Mouse (Mus musculus) gastrocnemius, postnatal 36 days (tissue): Measurements from ENCODE around the gene Cbfb. TPM values are rescaled to one million over a fixed set of nuclear protein-coding genes. Genes with fewer than 3 reads are reported as not detected.

Experiments used
- DNase-seq, 2 experiments: peaks; one replicate each; pipeline ENCODE4 v3.0.0; 2022
- intact Hi-C: fragments of 180-260 bp; cut with DNase I; formaldehyde crosslinking; loops from one replicate; pipeline ENCODE4 v1.15.1; 2025
- long read RNA-seq, 2 experiments: library from polyadenylated mRNA; stranded (forward); transcript quantifications; one replicate each; pipeline ENCODE4 v2.0.0; 2021
- total RNA-seq, 2 experiments: library from RNA; stranded (reverse); gene quantifications; 2 replicates each; pipeline ENCODE4 v1.2.3; 2021

Gene Cbfb
- total RNA-seq, result 10 to 100 TPM; 45.0 to 53.4 TPM
- long read RNA-seq, experiment 1, partial matches to known transcripts, result 17 of 30 reads
- long read RNA-seq, experiment 1, other reads (novel, unspliced or antisense), result 5 of 30 reads
- long read RNA-seq, experiment 2, transcript Cbfb-202 (6 exons, 2,891 nt), result major isoform, 6 of 49 reads
- long read RNA-seq, experiment 2, transcript Cbfb-201 (6 exons, 2,883 nt), result minor isoform, 5 of 49 reads
- long read RNA-seq, experiment 2, partial matches to known transcripts, result 26 of 49 reads
- long read RNA-seq, experiment 2, other reads (novel, unspliced or antisense), result 12 of 49 reads

GRCm38 (mm10) chr8:105170381-105171115 is at the start of gene Cbfb:
Cbfb (plus strand) TSS chr8:105170674.
- peak; percentile 93 to 97 for DNase-seq
- intact Hi-C loops, result loop anchor here (5.0 kb wide), 1 partner anchor 92 kb away; the partner anchor contains the start of genes Fbxl8 and Tradd

DNA sequence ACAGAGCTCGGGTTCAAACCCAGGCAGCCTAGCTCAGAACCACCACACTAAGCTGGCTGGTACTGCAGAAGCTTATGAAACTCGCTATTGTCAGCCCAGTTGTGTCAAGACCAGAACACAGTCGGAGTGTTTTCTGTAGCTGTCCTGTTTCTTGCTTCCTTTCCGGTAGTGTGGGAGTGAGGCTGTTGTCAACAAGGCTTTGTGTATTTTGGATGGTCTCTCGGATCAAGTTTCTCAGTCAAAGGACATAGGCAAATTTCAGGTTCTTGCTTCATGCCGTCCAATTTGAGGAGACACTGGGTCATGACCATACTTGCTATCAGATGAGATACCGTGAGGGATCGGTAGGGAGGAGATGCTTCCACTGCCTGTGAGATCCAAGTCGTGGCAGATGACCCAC is 40.6 kb upstream of the Cbfb start:
- DNase-seq, result no peak
- intact Hi-C loops, result no loop called here

- no peak for DNase-seq
- intact Hi-C loops, result no loop called here
Measured at GRCm38 (mm10) chr8:105131509-105131908, 39.0 kb upstream of the Cbfb start, which contains the start of gene Ces4a. Ces4a (plus strand) TSS chr8:105131800.

- peak; percentile 69 to 73 for DNase-seq
- intact Hi-C loops, result loop anchor here (1.0 kb wide), 1 partner anchor 80 kb away; no protein-coding TSS in a partner anchor
Measured at GRCm38 (mm10) chr8:105138423-105138822, 32.1 kb upstream of the Cbfb start.

DNA sequence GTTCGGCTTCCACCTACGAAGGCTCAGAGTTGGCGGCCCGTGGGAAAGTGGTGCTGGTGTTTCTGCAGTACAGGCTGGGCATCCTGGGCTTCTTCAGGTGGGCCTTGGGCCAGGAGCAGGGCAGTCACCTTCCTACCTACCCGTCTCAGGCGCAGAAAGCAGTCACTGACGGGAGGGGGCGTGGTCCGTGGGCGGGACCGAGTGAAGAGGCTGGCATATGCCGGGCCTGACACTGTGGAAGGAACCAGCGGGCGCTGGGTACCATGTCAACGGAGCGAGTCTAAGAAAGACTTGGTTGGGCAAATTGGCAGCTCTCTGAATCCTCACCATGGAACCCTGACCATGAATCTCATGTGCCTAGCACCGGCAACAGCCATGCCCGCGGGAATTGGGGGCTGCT is 28.1 kb upstream of the Cbfb start:
- intact Hi-C loops, result no loop called here

DNA sequence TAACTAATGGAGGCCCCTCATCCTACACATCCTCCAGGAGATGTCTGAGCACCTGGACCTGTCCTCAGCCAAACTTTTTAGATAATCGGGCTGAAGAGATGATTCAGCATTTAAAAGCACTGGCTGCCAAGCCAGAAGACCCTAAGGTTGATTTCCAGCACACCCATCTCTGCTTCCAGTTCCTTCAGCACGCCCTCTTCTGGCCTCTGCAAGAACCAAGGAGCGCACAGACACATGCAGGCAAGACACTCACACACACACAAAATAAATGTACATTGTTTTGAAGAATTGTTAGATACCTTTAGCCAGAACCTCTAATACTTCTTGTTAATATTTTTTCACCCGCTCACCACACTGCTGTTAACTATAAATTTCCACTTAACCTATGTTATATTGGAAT is 18.8 kb upstream of the Cbfb start:
- intact Hi-C loops, result no loop called here
- DNase-seq, result no peak

More for the DNA sequence above, 28.1 kb upstream of the Cbfb start:
- no peak for DNase-seq

DNA sequence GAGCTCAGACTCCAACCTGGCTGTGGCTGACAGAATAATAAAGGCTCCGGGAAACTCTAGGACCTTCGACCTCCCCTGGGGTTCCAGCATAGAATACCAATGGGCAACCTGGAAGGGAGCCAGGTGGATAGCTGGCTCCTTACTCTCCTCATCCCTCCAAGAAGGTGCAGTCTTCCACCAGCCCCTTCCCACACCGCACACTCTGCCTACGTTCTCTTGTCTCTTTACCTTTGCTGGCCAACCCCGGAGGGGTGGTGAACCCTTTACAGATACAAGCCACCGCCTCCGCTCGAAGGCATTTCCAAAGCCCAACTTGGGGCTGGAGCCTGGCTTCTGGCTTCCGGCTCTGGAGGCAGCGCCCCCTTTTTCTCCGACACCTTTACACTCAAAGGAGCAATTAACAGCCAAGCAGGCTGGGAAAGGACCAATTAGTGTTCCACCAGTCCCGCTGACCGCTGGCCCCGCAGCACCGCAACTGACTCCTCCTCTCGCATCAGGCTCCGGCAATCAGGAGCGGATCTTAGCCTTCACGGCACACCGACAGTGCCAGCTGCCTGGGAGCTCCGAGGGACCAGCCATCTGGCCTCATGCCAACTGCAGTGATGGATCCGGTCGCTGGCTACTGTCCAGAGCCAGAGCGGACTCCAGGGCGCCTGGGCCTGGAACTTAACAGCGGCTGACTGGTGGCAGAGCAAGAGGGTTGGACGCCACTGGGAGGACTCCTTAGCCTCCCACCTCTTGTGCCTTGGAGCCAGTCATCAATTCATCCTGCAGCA is 17.7 kb upstream of the Cbfb start:
- DNase-seq, result peak; percentile 66 to 72
- intact Hi-C loops, result no loop called here

- DNase-seq, result no peak
- intact Hi-C loops, result no loop called here
Measured at GRCm38 (mm10) chr8:105154316-105154715, 16.2 kb upstream of the Cbfb start.

- no peak for DNase-seq
- intact Hi-C loops, result loop anchor here (5.0 kb wide), 1 partner anchor 62 kb away; no protein-coding TSS in a partner anchor
Measured at GRCm38 (mm10) chr8:105155091-105155745, 15.3 kb upstream of the Cbfb start.

GRCm38 (mm10) chr8:105157555-105157954 is 12.9 kb upstream of the Cbfb start:
- intact Hi-C loops, result loop anchor here (5.0 kb wide), 1 partner anchor 60 kb away; no protein-coding TSS in a partner anchor
- DNase-seq, result peak; percentile 33 to 55

- intact Hi-C loops, result loop anchor here (5.0 kb wide), 1 partner anchor 59 kb away; no protein-coding TSS in a partner anchor
- DNase-seq, result no peak
Measured at GRCm38 (mm10) chr8:105158084-105158483, 12.4 kb upstream of the Cbfb start.

- intact Hi-C loops, result no loop called here
Measured at GRCm38 (mm10) chr8:105161121-105161652, 9.3 kb upstream of the Cbfb start.

DNA sequence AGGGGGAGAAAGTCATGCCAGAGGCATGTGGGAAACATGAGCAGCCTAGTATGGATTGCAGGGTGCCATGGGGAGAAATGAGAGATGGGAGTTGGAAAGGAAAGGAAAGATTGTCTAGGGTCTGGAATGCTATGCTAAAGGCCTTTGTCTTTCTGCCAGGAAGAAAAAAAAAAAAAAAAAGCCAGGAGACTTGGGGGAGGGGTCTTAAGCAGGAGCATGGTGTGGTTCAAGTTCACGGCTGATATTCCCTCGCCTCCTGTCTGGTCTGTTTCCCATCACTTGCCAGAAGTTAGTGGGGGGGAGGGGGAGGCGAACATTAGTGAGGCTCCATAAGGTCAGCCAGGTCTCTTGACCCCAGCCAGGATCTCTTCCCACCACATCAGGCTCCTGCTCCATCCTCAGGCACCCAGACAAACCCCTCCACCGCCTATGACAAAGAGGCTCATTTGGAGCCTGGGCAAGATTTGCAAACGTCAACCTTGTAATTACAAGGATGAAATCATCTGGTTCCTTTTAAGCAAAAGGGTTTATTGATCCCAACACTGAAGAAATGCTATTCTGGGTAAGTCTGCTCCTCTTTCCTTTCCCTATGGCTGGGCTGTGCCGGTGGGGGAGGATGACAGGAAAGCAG is 6.1 kb upstream of the Cbfb start:
- intact Hi-C loops, result no loop called here

More at GRCm38 (mm10) chr8:105161121-105161652, 9.3 kb upstream of the Cbfb start:
- no peak for DNase-seq

DNA sequence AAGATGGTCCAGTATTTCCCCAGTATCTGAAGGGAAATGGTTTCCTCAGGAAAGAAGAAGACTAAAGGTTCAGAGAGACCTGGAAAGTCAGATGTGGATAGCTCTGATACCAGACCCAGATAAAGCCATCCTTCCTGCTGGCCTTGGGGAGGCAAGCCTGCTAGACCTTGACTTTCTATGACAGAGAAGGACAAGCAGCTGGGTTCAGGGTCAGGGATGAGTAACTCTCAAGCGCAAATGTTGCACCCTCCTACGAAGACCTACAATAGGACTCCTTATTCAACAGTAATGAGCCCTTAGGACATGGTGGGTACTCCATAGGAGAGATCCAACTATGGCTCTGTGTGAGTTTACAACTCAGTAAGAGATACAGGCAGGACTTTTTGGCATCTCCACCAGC is 5.3 kb upstream of the Cbfb start:
- DNase-seq, result no peak
- intact Hi-C loops, result no loop called here

More for the DNA sequence above, 6.1 kb upstream of the Cbfb start:
- no peak for DNase-seq

DNA sequence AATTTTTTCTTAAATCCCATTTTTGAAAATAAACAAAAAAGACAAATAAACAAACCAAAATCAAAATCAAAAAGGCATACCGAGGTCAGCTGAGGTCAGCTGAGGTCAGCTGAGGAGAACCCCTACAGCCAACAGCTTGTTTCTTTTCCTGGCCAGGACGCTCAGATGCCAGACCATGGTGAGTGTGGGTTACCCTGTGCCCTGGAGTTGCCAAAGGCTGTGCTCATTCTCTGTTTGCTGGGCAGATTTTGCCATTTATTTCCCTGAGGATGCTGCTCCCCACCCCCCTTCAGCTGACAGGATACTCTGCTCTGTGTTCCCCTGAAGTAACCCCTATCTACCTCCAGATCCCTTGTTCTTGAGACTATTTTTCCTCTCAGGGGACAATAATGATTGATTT is 3.4 kb upstream of the Cbfb start:
- DNase-seq, result no peak
- intact Hi-C loops, result no loop called here

DNA sequence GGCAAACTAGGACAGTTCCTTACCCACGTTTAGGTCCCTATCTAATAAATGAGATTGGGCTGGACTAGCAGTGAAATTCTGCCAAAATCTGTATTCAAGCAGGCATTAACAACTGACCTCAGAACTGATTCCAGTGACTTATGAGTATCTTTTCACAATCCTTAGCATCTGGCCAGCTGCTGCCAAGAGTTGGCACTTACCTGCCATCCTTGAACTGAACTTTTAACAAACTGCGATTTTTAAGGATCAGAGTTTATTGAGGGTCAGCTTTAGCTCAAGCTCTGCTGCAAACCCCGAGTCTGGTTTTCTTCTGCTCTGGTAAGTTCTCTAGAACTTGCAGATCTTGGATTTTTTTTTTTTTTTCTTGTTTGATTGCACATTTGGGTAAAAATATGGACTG is 892 bp upstream of the Cbfb start:
- intact Hi-C loops, result no loop called here
- DNase-seq, result no peak

DNA sequence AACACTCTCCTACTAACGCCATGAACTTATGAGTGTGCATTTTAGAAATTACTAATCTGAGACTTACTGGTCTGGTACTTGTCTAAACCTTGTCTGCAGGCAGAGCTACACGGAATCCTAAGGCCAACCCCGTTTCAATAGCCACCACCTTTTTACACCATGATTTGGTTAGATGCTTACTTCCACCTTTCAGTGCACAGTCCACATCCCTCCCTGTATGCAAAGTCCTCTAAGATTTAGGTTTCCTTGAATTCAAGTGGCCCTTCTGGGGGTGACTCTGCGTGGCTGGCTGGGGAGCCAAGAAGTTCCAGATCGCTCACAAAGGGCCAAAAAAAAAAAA is 463 bp upstream of the Cbfb start:
- no peak for DNase-seq
- intact Hi-C loops, result loop anchor here (5.0 kb wide), 1 partner anchor 92 kb away; the partner anchor contains the start of genes Fbxl8 and Tradd

DNA sequence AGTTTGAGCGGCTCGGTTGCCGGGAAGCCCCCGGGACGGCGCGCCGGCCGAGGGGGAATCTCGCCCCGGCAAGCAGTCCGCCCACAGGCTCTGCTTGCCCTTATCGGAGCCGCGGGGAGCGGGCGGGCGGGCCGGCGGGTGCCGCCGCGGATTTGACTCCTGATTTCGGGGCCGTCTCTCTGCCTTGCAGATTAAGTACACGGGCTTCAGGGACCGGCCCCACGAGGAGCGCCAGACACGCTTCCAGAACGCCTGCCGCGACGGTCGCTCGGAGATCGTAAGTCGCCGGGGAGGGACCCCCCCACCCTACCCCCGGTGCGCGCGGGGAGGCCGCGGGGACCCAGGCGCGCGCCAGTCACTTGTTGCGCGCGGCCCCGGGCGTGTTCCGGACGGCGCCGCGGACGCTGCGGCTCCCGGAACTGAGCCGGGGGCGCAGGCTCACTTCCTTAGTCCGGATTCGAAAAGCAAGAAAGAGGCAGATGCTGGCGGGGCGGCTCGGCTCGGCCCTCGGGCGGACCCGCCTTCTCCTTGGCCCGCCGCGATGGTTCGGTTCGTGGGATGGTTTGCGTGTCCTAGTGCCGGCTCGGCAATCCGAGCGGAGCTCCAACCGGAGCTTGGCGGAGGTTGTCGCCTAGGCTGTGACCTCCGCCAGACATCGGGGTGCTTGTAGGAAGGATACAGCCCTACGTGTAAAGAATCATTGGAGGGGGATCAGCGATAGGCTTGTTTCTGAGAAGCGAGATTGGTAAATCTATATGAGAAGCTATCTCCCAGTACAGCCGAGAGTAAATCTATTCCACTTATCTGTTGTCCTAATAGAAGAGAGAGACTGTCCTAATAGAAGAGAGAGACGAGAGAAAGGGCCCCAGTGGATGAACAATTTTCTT is 885 bp downstream of the Cbfb start:
- DNase-seq, result peak; percentile 48 to 67
- intact Hi-C loops, result loop anchor here (5.0 kb wide), 1 partner anchor 91 kb away; the partner anchor contains the start of genes Fbxl8 and Tradd
